Mouse (Mus musculus): ENCODE measurements around the gene Tnnt1. TPM values are rescaled to one million over a fixed set of nuclear protein-coding genes. Genes with fewer than 3 reads are reported as not detected.
"Not testable (repeated sequence)": the region's sequence is repeated elsewhere in the genome, so short reads cannot be mapped to it uniquely, and the experiment has no call there.

Gene Tnnt1
- polyA plus RNA-seq, 2 experiments: 2.6 to 4.0 TPM

GRCm38 (mm10) chr7:4527302-4527689 is 11.1 kb upstream of the Tnnt1 start:
- Histone ChIP-seq H3K27me3 (ENCODE audit: control insufficient read depth, insufficient read depth, low read length) (peaks cover 5% of the 10 kb centered on the region; the same call in 1 of the 2 replicates), H3K36me3 (replicated peaks; ENCODE audit: control insufficient read depth, insufficient read depth, low read depth) (no peaks in the 10 kb centered on the region), H3K4me2 (ENCODE audit: low read depth) (peak overlapping the region; percentile 49), H3K4me1 (replicated peaks; ENCODE audit: control insufficient read depth in 2 of 2, insufficient read depth in 2 of 2, low read length in 1 of 2) (peaks cover 0 to 6% of the 10 kb centered on the region in 2 experiments; a peak in 2 of 4 replicates), H3K9ac (replicated peaks) (no peak overlapping the region), H3K4me3 (ENCODE audit: insufficient read depth in 1 of 2, low read depth in 2 of 2, low read length in 2 of 2) (no peak overlapping the region), H3K9me3 (ENCODE audit: control insufficient read depth, low read length) (no peaks in the 10 kb centered on the region), H3K27ac (no peak overlapping the region)
- TF ChIP-seq EP300 (IDR thresholded peaks at IDR 0.05; ENCODE audit: low read depth) (no peak), CTCF (IDR thresholded peaks at IDR 0.05; ENCODE audit: low read depth) (no peak)
- WGBS (ENCODE audit: insufficient replicate concordance): 56% methylated on average over 18 of the region's 18 CpGs
- no peak for ATAC-seq (ENCODE audit: insufficient read depth)
- DNase-seq (ENCODE audit: low read depth in 3 of 3, low spot score in 3 of 3): no peak

- no peak overlapping the region; the same call in 1 of the 2 replicates for H3K9ac ChIP-seq (replicated peaks)
- 19% methylated on average over 40 of the region's 40 CpGs for WGBS (ENCODE audit: insufficient replicate concordance)
- no peaks in the 10 kb centered on the region for H3K9me3 ChIP-seq (ENCODE audit: control insufficient read depth, low read length)
- H3K36me3 ChIP-seq (replicated peaks; ENCODE audit: control insufficient read depth, insufficient read depth, low read depth): no peaks in the 10 kb centered on the region
- DNase-seq (ENCODE audit: low read depth in 3 of 3, low spot score in 3 of 3): peak; percentile 63 to 76 (median 66)
- H3K27ac ChIP-seq: no peak overlapping the region
- H3K4me3 ChIP-seq (ENCODE audit: insufficient read depth in 1 of 2, low read depth in 2 of 2, low read length in 2 of 2): peak overlapping the region; percentile 3 to 33
- peaks cover 0 to 6% of the 10 kb centered on the region in 2 experiments; a peak in 2 of 4 replicates for H3K4me1 ChIP-seq (replicated peaks; ENCODE audit: control insufficient read depth in 2 of 2, insufficient read depth in 2 of 2, low read length in 1 of 2)
- H3K4me2 ChIP-seq (ENCODE audit: low read depth): peak overlapping the region; percentile 49
- peaks cover 2% of the 10 kb centered on the region; the same call in 1 of the 2 replicates for H3K27me3 ChIP-seq (ENCODE audit: control insufficient read depth, insufficient read depth, low read length)
- ATAC-seq (ENCODE audit: insufficient read depth): peak; percentile 81
- TF ChIP-seq EP300 (IDR thresholded peaks at IDR 0.05; ENCODE audit: low read depth) (0 out of 2 replicates have a peak, but pooled peaks have one; percentile 24), CTCF (IDR thresholded peaks at IDR 0.05; ENCODE audit: low read depth) (peak; percentile 85)
Observed at GRCm38 (mm10) chr7:4526341-4527301, 10.4 kb upstream of the Tnnt1 start.

GRCm38 (mm10) chr7:4524212-4524922 is 8.2 kb upstream of the Tnnt1 start, which contains the start of gene Tnni3:
Gene Tnni3 (minus strand): TSS chr7:4524229.
- H3K9me3 ChIP-seq (ENCODE audit: control insufficient read depth, low read length): not testable (repeated sequence)

GRCm38 (mm10) chr7:4523205-4524130 is 7.3 kb upstream of the Tnnt1 start:
- 79% methylated on average over 33 of the region's 33 CpGs for WGBS (ENCODE audit: insufficient replicate concordance)
- no peak overlapping the region for H3K9ac ChIP-seq (replicated peaks)
- peaks cover 0 to 9% of the 10 kb centered on the region in 2 experiments; a peak in 2 of 4 replicates for H3K4me1 ChIP-seq (replicated peaks; ENCODE audit: control insufficient read depth in 2 of 2, insufficient read depth in 2 of 2, low read length in 1 of 2)
- no peaks in the 10 kb centered on the region for H3K9me3 ChIP-seq (ENCODE audit: control insufficient read depth, low read length)
- H3K4me3 ChIP-seq (ENCODE audit: insufficient read depth in 1 of 2, low read depth in 2 of 2, low read length in 2 of 2): no peak overlapping the region
- no peak overlapping the region for H3K27ac ChIP-seq
- DNase-seq (ENCODE audit: low read depth in 3 of 3, low spot score in 3 of 3) (no peak), ATAC-seq (ENCODE audit: insufficient read depth) (no peak)
- no peak for TF ChIP-seq CTCF (IDR thresholded peaks at IDR 0.05; ENCODE audit: low read depth)
- TF ChIP-seq EP300 (IDR thresholded peaks at IDR 0.05; ENCODE audit: low read depth): no peak
- no peak overlapping the region for H3K4me2 ChIP-seq (ENCODE audit: low read depth)
- no peaks in the 10 kb centered on the region for H3K36me3 ChIP-seq (replicated peaks; ENCODE audit: control insufficient read depth, insufficient read depth, low read depth)
- H3K27me3 ChIP-seq (ENCODE audit: control insufficient read depth, insufficient read depth, low read length): peaks cover 3% of the 10 kb centered on the region

More at GRCm38 (mm10) chr7:4524212-4524922, 8.2 kb upstream of the Tnnt1 start, which contains the start of gene Tnni3:
- not testable (repeated sequence) for DNase-seq (ENCODE audit: low read depth in 3 of 3, low spot score in 3 of 3); H3K9ac ChIP-seq (replicated peaks); H3K27ac ChIP-seq; H3K4me1 ChIP-seq (replicated peaks; ENCODE audit: control insufficient read depth in 2 of 2, insufficient read depth in 2 of 2, low read length in 1 of 2); H3K4me2 ChIP-seq (ENCODE audit: low read depth); H3K4me3 ChIP-seq (ENCODE audit: insufficient read depth in 1 of 2, low read depth in 2 of 2, low read length in 2 of 2); ATAC-seq (ENCODE audit: insufficient read depth); H3K27me3 ChIP-seq (ENCODE audit: control insufficient read depth, insufficient read depth, low read length); H3K36me3 ChIP-seq (replicated peaks; ENCODE audit: control insufficient read depth, insufficient read depth, low read depth)
- 56% methylated on average over 15 of the region's 15 CpGs for WGBS (ENCODE audit: insufficient replicate concordance)
- peak; percentile 80 for TF ChIP-seq CTCF (IDR thresholded peaks at IDR 0.05; ENCODE audit: low read depth)

Data from liver, embryonic 14.5 days (tissue).